Mouse (Mus musculus) heart, postnatal 25 days (tissue): Measurements from ENCODE around the gene Ms4a4d. TPM values are rescaled to one million over a fixed set of nuclear protein-coding genes. Genes with fewer than 3 reads are reported as not detected.
"Not testable (repeated sequence)": the region's sequence is repeated elsewhere in the genome, so short reads cannot be mapped to it uniquely, and the experiment has no call there.

Experiments
- DNase-seq: peaks from one replicate; pipeline ENCODE4 v3.0.0; 2022; ENCODE audit warnings: low spot score
- intact Hi-C: fragments of 180-260 bp; cut with DNase I; formaldehyde crosslinking; loops from one replicate; pipeline ENCODE4 v1.15.1; 2025
- total RNA-seq, 2 experiments: library from RNA; stranded (reverse); gene quantifications; 2 replicates each; pipeline ENCODE4 v1.2.3; 2021

The Ms4a4d gene
- total RNA-seq: 10 to 100 TPM in 1 of 2 experiments, 1 to 10 TPM in 1; 5.6 to 10.3 TPM

- intact Hi-C loops: no loop called here
- DNase-seq: peak; percentile 53
These were observed at the start of gene Ms4a4d for GRCm38 (mm10) chr19:11536593-11536992. Ms4a4d (plus strand) TSS chr19:11536801.

DNA sequence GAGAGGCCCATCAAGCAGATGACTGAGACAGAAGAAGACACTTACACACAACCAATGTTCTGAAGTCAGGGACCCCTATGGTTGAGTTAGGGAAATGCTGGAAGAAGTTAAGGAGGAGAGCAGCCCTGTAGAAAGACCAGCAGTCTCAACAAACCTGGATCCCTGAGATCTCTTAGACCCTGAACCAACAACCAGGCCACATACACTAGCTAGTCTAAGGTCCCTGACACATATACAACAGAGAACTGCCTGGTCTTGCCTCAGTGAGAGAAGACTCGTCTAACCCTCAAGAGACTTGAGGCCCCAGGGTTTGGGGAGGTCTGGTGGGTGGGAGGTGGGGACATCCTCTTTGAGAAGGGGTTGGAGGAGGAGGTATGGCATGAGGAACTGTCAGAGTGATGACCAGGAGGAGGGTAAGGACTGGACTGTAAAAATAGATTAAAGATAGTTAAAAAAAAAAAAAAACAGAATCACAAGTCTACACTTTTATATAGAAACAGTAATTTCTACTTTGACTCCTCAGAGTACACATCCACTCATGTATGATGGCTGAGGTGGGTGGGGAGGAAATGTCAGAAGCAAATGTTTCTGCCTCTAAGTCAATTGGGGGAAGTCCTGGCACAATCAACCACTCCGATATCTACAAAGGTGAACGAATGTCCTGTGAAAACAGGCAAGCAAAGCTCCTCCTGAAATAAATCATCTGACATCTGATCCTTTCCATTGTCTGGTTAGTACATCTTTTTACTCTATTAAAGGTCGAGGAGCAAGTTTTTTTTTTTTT lies 45.0 kb upstream of the Ms4a4d start:
- no peak for DNase-seq
- intact Hi-C loops: no loop called here

- intact Hi-C loops: no loop called here
- DNase-seq: no peak
These were observed 43.9 kb upstream of the Ms4a4d start for GRCm38 (mm10) chr19:11492671-11493070.

DNA sequence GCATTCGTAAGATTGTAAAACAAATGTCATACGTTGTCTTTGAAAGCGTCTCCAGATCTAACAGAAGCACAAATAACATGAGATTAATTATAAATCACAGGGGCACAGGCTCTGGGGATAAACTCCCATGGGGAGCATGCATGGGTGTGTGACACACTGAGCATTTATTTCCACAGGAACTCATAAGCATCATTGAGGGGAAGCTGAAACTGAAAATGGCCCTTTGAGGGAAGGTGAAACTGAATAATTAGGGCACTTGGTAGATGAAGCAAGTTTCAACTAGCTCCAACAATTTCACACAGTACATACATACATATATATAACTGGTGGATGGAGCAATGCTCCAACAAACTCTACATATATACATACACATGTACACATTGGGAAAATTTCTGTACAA lies 42.1 kb upstream of the Ms4a4d start:
- intact Hi-C loops: no loop called here
- DNase-seq: no peak

DNA sequence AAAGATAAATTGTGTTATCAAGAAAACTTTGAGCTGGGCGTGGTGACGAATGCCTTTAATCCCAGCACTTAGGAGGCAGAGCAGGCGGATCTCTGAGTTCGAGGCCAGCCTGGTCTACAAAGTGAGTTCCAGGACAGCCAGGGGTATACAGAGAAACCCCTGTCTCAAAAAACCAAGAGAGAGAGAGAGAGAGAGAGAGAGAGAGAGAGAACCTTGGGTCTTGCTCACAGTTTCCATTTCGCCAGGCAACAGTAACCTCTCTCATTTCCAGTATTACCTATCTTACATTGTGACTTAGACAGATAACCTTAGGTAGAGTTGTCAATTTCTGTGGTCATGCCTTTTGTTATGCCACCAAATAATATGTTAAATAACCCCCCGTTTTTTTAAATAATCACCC lies 40.2 kb upstream of the Ms4a4d start:
- intact Hi-C loops: no loop called here
- DNase-seq: no peak

- intact Hi-C loops, DNase-seq: not testable (repeated sequence)
These were observed 39.3 kb upstream of the Ms4a4d start for GRCm38 (mm10) chr19:11497300-11497699.

DNA sequence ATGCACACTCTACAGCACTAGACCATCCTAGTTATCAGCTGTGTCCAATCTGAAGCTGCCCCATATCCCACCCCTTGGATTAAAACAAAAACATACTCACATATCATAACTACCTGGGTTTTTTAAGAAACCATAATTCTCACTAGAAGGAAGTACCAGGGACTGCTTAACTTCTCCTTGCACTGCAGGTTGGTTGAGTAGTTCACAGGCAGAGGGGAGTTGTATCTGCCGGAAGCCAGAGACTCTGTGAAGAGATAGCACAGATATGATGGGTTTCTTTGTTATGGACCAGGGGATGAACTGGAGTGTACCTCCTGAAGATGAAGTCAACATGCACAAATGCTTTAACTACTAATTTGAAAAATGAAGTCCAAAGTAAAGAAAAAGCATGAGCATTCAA lies 35.8 kb upstream of the Ms4a4d start:
- intact Hi-C loops: no loop called here
- no peak for DNase-seq

DNA sequence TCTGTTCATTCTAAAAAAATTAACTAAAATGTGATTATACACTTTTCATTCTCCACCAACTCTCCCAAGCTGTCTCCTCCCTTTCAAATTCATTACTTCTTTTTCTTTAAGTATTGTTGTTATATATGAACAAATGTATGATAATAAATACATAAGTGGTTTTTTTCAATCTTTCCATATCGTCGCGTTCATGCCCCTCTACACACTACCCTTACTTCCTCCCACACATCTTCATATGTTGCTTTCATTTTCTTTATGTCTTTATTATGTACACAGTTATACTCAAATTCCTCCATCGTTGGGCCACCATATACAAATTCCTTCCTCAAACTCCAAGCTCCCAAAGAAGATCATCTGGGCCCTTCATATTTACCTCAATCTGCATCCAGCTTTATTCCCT lies 35.3 kb upstream of the Ms4a4d start:
- intact Hi-C loops: no loop called here
- no peak for DNase-seq

GRCm38 (mm10) chr19:11504857-11505256 lies 31.7 kb upstream of the Ms4a4d start:
- no peak for DNase-seq
- intact Hi-C loops: no loop called here

- intact Hi-C loops: no loop called here
- DNase-seq: peak; percentile 9
These were observed 23.1 kb upstream of the Ms4a4d start for GRCm38 (mm10) chr19:11513458-11513857.

DNA sequence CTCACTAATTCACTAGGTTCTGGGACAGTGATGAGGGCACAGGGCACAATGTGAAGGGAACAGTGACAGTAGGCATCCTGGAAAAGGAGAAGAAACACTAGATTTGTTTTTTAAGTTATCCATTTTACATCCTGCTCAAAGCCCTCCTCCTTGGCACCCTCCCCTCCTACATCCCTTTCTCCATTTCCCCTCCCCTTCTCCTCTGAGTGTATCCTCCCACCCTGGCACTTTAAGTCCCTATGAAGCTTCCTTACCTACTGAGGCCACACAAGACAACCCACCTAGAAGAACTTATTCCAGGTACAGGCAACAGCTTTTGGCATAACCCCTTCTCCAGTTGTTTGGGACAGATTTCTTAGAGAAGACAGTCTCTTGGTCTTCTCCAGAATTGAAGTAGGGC lies 20.4 kb upstream of the Ms4a4d start, which contains the start of gene Ms4a6b:
Gene Ms4a6b, plus strand, starts transcription at position 267 of the 400 bp plus-strand sequence.
- intact Hi-C loops: no loop called here
- no peak for DNase-seq

DNA sequence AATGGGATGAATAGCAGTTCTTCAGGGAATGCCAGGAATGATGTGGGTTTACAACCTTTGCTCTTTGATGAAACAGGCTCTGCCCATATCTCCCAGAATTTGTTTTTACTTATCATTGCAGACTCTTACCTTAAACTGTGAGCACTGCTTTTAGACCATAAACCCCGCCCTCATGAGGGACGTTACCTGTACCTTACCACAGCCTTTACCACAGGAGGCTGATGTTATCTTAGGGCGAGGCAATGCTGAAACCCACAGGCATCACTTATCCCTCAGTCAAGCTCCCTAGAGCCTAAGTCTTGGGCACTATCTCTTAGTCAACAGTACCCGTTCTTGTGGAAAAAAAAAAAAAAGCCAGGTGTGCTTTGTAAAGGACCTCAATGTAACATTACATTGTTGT lies 19.8 kb upstream of the Ms4a4d start:
- intact Hi-C loops: no loop called here
- no peak for DNase-seq

- intact Hi-C loops: not testable (repeated sequence)
- DNase-seq: peak; percentile 6
These were observed 19.2 kb upstream of the Ms4a4d start for GRCm38 (mm10) chr19:11517373-11517772.

- DNase-seq, intact Hi-C loops: not testable (repeated sequence)
These were observed 18.2 kb upstream of the Ms4a4d start for GRCm38 (mm10) chr19:11518356-11518755.

GRCm38 (mm10) chr19:11520146-11520545 lies 16.5 kb upstream of the Ms4a4d start:
- DNase-seq: no peak
- intact Hi-C loops: no loop called here

DNA sequence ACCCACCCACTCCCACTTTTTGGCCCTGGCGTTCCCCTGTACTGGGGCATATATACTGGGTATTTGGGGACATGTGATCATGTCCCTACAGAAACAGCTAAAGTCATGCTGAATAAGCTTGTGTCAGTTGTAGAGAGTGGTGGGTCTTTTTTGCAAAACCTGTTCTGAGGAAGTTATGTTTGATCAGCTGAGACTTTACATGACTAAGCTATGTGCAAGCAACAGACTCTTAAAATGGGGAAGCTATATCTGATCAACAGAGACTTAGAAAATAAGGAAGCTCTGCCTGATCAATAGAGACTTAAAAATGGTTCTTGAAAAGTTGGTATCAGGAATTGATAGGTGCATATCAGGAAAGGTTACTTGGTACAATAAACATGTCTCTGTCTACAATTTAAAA lies 3.2 kb upstream of the Ms4a4d start:
- DNase-seq: no peak
- intact Hi-C loops: no loop called here

DNA sequence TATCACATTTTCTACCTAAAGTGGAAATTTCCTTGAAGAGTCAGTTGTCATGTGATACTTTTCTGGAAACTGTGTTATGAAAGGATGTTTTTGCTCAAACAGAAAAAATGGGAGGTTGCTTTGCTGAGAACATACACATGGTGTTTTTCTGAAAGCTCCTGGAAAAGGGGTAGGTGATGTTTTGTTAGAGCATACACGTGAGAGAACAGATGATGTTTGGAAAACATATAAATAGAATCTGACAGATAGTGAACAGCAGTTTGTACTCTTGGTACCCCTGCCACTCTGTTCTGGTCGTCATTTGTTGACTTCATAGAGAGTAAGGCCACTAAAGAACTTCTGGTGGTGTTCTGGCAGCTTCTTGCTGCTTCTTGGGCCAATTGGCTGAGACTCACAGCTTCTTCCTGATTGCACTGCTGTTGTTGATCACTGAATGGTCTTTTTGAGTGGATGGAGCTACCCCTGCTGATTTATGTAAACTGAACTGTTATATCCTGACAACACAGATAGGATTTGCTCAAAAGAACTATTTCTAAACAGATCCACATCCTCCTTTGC lies 2.6 kb upstream of the Ms4a4d start:
- intact Hi-C loops: no loop called here

DNA sequence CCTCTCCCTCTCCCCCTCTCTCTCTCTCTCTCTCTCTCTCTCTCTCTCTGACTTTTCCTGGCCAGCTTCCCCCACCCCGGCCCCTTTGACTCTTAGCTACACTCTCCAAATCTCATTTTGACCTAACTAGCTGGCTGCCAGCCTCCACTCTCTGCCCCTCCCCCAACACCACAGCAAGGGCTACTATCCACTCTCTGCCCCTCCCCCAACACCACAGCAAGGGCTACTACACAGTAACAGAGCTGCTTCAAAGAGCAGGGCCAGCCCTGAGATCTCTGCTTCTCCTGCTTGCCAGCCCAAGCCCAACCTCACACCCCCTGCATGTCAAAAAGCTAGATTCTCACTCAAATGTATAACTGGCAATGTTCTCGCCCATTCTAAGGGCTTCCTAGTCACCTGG lies 735 bp downstream of the Ms4a4d start:
- intact Hi-C loops: no loop called here
- no peak for DNase-seq

More for the DNA sequence above, 2.6 kb upstream of the Ms4a4d start:
- DNase-seq: peak; percentile 40

DNA sequence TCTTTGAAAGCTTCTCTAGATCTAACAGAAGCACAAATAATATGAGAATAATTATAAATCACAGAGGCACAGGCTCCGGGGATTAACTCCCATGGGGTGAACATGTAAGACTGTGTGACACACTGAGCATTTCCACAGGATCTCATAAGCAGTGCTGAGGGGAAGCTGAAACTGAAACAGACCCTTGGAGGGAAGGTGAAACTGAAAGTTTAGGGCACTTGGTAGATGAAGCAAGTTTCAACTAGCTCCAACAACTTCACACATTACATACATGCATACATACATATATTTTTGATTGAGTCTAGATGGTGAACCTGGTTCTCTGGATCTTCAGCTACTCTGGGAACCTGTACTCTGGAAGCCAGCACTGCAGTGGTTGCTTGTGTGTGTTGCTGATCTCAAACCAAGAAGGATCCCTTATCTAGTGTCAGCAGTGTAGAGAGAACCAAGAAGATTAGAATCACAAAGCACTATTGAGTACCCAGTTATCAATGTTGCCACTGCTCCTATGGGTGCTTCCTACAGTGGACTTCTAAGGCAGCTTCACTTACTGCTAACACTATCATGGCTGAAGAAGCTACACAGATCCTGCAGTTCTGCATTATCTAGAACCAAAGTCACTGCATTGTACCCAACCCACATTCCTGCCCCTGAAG lies 3.7 kb downstream of the Ms4a4d start:
- intact Hi-C loops, DNase-seq: not testable (repeated sequence)

DNA sequence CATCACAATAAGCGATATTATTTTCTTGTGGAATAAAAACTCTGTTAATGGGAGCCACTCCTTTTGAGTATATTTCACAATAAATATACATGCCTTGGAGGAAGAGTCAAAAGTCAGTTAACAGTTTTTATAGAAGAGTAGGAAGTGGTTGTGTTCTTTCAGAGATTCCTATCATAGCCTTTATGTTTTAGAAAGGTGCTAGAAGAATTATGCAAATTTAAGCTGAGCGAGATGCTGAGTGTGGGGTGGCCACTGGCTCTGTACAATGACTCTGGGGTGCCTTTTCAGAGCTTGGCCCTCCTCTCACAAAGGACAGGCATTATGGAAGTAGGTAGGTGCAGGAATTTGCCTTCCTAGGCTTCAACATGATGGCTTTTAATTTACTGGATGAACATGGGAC lies 7.8 kb downstream of the Ms4a4d start:
- DNase-seq, intact Hi-C loops: not testable (repeated sequence)

DNA sequence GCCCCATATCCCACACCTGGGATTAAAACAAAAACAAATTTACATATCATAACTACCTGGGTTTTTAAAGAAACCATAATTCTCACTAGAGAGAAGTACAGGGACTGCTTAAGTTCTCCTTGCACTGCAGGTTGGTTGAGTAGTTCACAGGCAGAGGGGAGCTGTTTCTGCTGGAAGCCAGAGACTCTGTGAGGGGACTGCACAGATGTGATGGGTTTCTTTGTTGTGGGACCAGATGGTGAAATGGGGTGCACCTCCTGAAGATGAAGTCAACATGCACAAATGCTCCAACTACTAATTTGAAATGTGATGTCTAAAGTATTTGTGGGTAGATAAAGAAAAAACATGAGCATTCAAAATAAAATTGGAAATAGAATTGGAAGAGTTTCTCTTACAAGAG lies 11.3 kb downstream of the Ms4a4d start:
- no peak for DNase-seq
- intact Hi-C loops: no loop called here
